Mouse (Mus musculus) embryonic facial prominence, embryonic 11.5 days (tissue): Measurements from ENCODE around the gene Nuak2. TPM values are rescaled to one million over a fixed set of nuclear protein-coding genes. Genes with fewer than 3 reads are reported as not detected.

Source experiments
- ATAC-seq: fragments of 200-750 bp; cut with Nextera tagmentation; replicated peaks from 2 replicates; pipeline ENCODE4 v1.8.0; 2017; ENCODE audit warnings: low read depth; ENCODE audit not compliant: insufficient number of reproducible peaks, low FRiP score, low TSS enrichment
- DNase-seq: peaks from one replicate; pipeline ENCODE4 v3.0.0-alpha.2; 2015; ENCODE audit warnings: low spot score
- H3K27ac ChIP-seq: fragments of 300-500 bp; sonication (generic); replicated peaks from 2 replicates; pipeline ENCODE4 v1.5.1; 2014; ENCODE audit warnings: mild to moderate bottlenecking, low read depth, low read length, control low read depth
- H3K27me3 ChIP-seq: fragments of 300-500 bp; sonication (generic); 2 replicates; pipeline ENCODE4 v1.6.1; 2014; ENCODE audit warnings: mild to moderate bottlenecking, low read length, moderate library complexity, mixed read lengths; ENCODE audit not compliant: control insufficient read depth, insufficient read depth
- H3K36me3 ChIP-seq: fragments of 300-500 bp; sonication (generic); replicated peaks from 2 replicates; pipeline ENCODE4 v1.6.1; 2014; ENCODE audit warnings: low read depth, mild to moderate bottlenecking, low read length, moderate library complexity, mixed read lengths; ENCODE audit not compliant: control insufficient read depth, insufficient read depth
- H3K4me1 ChIP-seq: fragments of 300-500 bp; sonication (generic); 2 replicates; pipeline ENCODE4 v1.6.1; 2014; ENCODE audit warnings: low read length, mixed read lengths; ENCODE audit not compliant: control insufficient read depth, insufficient read depth
- H3K4me2 ChIP-seq: fragments of 300-500 bp; sonication (generic); 2 replicates; pipeline ENCODE4 v1.6.1; 2014; ENCODE audit warnings: low read depth, mild to moderate bottlenecking, control low read depth, low read length, moderate library complexity
- H3K4me3 ChIP-seq: fragments of 300-500 bp; sonication (generic); 2 replicates; pipeline ENCODE4 v1.5.1; 2014; ENCODE audit warnings: low read depth, low read length, control low read depth
- H3K9ac ChIP-seq: fragments of 300-500 bp; sonication (generic); replicated peaks from 2 replicates; pipeline ENCODE4 v1.6.1; 2014; ENCODE audit warnings: mild to moderate bottlenecking, control low read depth, low read length
- H3K9me3 ChIP-seq: fragments of 300-500 bp; sonication (generic); replicated peaks from 2 replicates; pipeline ENCODE4 v1.6.1; 2016; ENCODE audit warnings: mild to moderate bottlenecking, low read length, inconsistent platforms, mixed read lengths; ENCODE audit not compliant: control insufficient read depth
- WGBS: fragments of 180-500 bp; shearing (Covaris S2); extraction: QIAGEN DNeasy Blood & Tissue Kit; methylation state at CpG from one replicate; pipeline ENCODE4 v1.1.7; 2014; 5-methylcytosine and 5-hydroxymethylcytosine counted together
- polyA plus RNA-seq: library from polyadenylated mRNA; unstranded; fragments of >200 nt; fragmentation: Nextera tagmentation; extraction: Ambion mirVana; gene quantifications from 2 replicates; pipeline ENCODE4 v1.2.1, GENCODE M21; 2014

Nuak2 gene
- polyA plus RNA-seq, 1 experiment from 2014 or later, result 10.8 TPM

GRCm38 (mm10) chr1:132341731-132342501 lies 26.0 kb downstream of the Nuak2 start:
- H3K27me3 ChIP-seq, result no peaks in the 10 kb centered on the region
- ATAC-seq (no peak), DNase-seq (no peak)
- no peaks in the 10 kb centered on the region for H3K36me3 ChIP-seq
- 55% methylated on average over 5 of the region's 5 CpGs for WGBS
- H3K27ac ChIP-seq, result no peak overlapping the region
- no peak overlapping the region for H3K4me2 ChIP-seq
- no peak overlapping the region for H3K9ac ChIP-seq
- H3K4me1 ChIP-seq, result no peaks in the 10 kb centered on the region
- H3K4me3 ChIP-seq, result no peak overlapping the region
- H3K9me3 ChIP-seq, result no peaks in the 10 kb centered on the region

- H3K36me3 ChIP-seq, result no peaks in the 10 kb centered on the region
- no peak overlapping the region for H3K27ac ChIP-seq
- no peak overlapping the region for H3K9ac ChIP-seq
- no peak overlapping the region for H3K4me3 ChIP-seq
- no peaks in the 10 kb centered on the region for H3K27me3 ChIP-seq
- DNase-seq, result no peak
- no peak for ATAC-seq
- H3K9me3 ChIP-seq, result no peaks in the 10 kb centered on the region
- no peak overlapping the region for H3K4me2 ChIP-seq
- 60% methylated on average over 3 of the region's 3 CpGs for WGBS
- H3K4me1 ChIP-seq, result no peaks in the 10 kb centered on the region
Observed at GRCm38 (mm10) chr1:132342518-132342917, 26.6 kb downstream of the Nuak2 start.

GRCm38 (mm10) chr1:132343191-132343590 lies 27.3 kb downstream of the Nuak2 start:
- DNase-seq (no peak), ATAC-seq (no peak)
- Histone ChIP-seq H3K27ac (no peak overlapping the region), H3K9ac (no peak overlapping the region), H3K27me3 (no peaks in the 10 kb centered on the region), H3K36me3 (no peaks in the 10 kb centered on the region), H3K4me2 (no peak overlapping the region), H3K9me3 (no peaks in the 10 kb centered on the region), H3K4me3 (no peak overlapping the region), H3K4me1 (no peaks in the 10 kb centered on the region)
- 83% methylated on average over 2 of the region's 2 CpGs for WGBS

GRCm38 (mm10) chr1:132343656-132344055 lies 27.7 kb downstream of the Nuak2 start:
- no peaks in the 10 kb centered on the region for H3K4me1 ChIP-seq
- DNase-seq (no peak), ATAC-seq (no peak)
- H3K4me2 ChIP-seq, result no peak overlapping the region
- H3K27ac ChIP-seq, result no peak overlapping the region
- no peaks in the 10 kb centered on the region for H3K27me3 ChIP-seq
- no peak overlapping the region for H3K4me3 ChIP-seq
- no peaks in the 10 kb centered on the region for H3K36me3 ChIP-seq
- WGBS, result 93% methylated on average over 1 of the region's 1 CpGs
- no peak overlapping the region for H3K9ac ChIP-seq
- H3K9me3 ChIP-seq, result no peaks in the 10 kb centered on the region

GRCm38 (mm10) chr1:132345514-132345913 lies 29.6 kb downstream of the Nuak2 start:
- Histone ChIP-seq H3K9me3 (no peaks in the 10 kb centered on the region), H3K36me3 (no peaks in the 10 kb centered on the region), H3K27ac (no peak overlapping the region), H3K27me3 (no peaks in the 10 kb centered on the region), H3K4me1 (no peaks in the 10 kb centered on the region), H3K4me3 (no peak overlapping the region), H3K4me2 (no peak overlapping the region), H3K9ac (no peak overlapping the region)
- WGBS, result 88% methylated on average over 4 of the region's 4 CpGs
- no peak for ATAC-seq
- DNase-seq, result no peak

- no peak overlapping the region for H3K4me2 ChIP-seq
- ATAC-seq (no peak), DNase-seq (no peak)
- 81% methylated on average over 12 of the region's 12 CpGs for WGBS
- H3K9me3 ChIP-seq, result no peaks in the 10 kb centered on the region
- no peaks in the 10 kb centered on the region for H3K4me1 ChIP-seq
- no peak overlapping the region for H3K27ac ChIP-seq
- no peaks in the 10 kb centered on the region for H3K36me3 ChIP-seq
- no peak overlapping the region for H3K4me3 ChIP-seq
- H3K9ac ChIP-seq, result no peak overlapping the region
- no peaks in the 10 kb centered on the region for H3K27me3 ChIP-seq
Observed at GRCm38 (mm10) chr1:132346134-132346851, 30.4 kb downstream of the Nuak2 start.

- no peak overlapping the region for H3K9ac ChIP-seq
- H3K4me1 ChIP-seq, result no peaks in the 10 kb centered on the region
- no peak overlapping the region for H3K4me3 ChIP-seq
- H3K36me3 ChIP-seq, result no peaks in the 10 kb centered on the region
- no peak overlapping the region for H3K4me2 ChIP-seq
- no peak overlapping the region for H3K27ac ChIP-seq
- H3K27me3 ChIP-seq, result no peaks in the 10 kb centered on the region
- no peaks in the 10 kb centered on the region for H3K9me3 ChIP-seq
- ATAC-seq, result no peak
- no peak for DNase-seq
Observed at GRCm38 (mm10) chr1:132346951-132347350, 31.0 kb downstream of the Nuak2 start.

GRCm38 (mm10) chr1:132348401-132348800 lies 32.5 kb downstream of the Nuak2 start:
- no peak for DNase-seq
- no peaks in the 10 kb centered on the region for H3K27me3 ChIP-seq
- 74% methylated on average over 5 of the region's 5 CpGs for WGBS
- H3K9ac ChIP-seq, result no peak overlapping the region
- no peak overlapping the region for H3K27ac ChIP-seq
- ATAC-seq, result no peak
- H3K4me2 ChIP-seq, result no peak overlapping the region
- no peaks in the 10 kb centered on the region for H3K36me3 ChIP-seq
- no peaks in the 10 kb centered on the region for H3K9me3 ChIP-seq
- H3K4me3 ChIP-seq, result no peak overlapping the region
- H3K4me1 ChIP-seq, result no peaks in the 10 kb centered on the region
